Mouse (Mus musculus) forebrain, embryonic 13.5 days (tissue): Measurements from ENCODE around the gene Pde4dip. TPM values are rescaled to one million over a fixed set of nuclear protein-coding genes. Genes with fewer than 3 reads are reported as not detected.

Experiments used
- ATAC-seq: fragments of 200-750 bp; cut with Nextera tagmentation; 2 replicates; pipeline ENCODE4 v1.8.0; 2017
- H3K27ac ChIP-seq: fragments of 300-500 bp; sonication (generic); 2 replicates; pipeline ENCODE4 v1.5.1; 2015; ENCODE audit warnings: inconsistent platforms, mild to moderate bottlenecking, moderate library complexity
- H3K27me3 ChIP-seq: fragments of 300-500 bp; sonication (generic); 2 replicates; pipeline ENCODE4 v1.6.1; 2015; ENCODE audit warnings: mild to moderate bottlenecking, inconsistent platforms
- H3K36me3 ChIP-seq: fragments of 300-500 bp; sonication (generic); 2 replicates; pipeline ENCODE4 v1.6.1; 2015; ENCODE audit warnings: mild to moderate bottlenecking, inconsistent platforms; ENCODE audit not compliant: poor library complexity, severe bottlenecking
- H3K4me1 ChIP-seq: fragments of 300-500 bp; sonication (generic); 2 replicates; pipeline ENCODE4 v1.6.1; 2015; ENCODE audit warnings: inconsistent platforms
- H3K4me2 ChIP-seq: fragments of 300-500 bp; sonication (generic); 2 replicates; pipeline ENCODE4 v1.6.1; 2015; ENCODE audit warnings: inconsistent platforms, mild to moderate bottlenecking, moderate library complexity
- H3K4me3 ChIP-seq: fragments of 300-500 bp; sonication (generic); 2 replicates; pipeline ENCODE4 v1.5.1; 2015; ENCODE audit warnings: mild to moderate bottlenecking, inconsistent platforms
- H3K9ac ChIP-seq: fragments of 300-500 bp; sonication (generic); 2 replicates; pipeline ENCODE4 v1.6.1; 2015; ENCODE audit warnings: mild to moderate bottlenecking, inconsistent platforms
- H3K9me3 ChIP-seq: fragments of 300-500 bp; sonication (generic); replicated peaks from 2 replicates; pipeline ENCODE4 v1.6.1; 2016; ENCODE audit warnings: inconsistent platforms
- WGBS: fragments of 180-500 bp; shearing (Covaris S2); methylation state at CpG from one replicate; pipeline ENCODE4 v1.1.7; 2015; 5-methylcytosine and 5-hydroxymethylcytosine counted together
- polyA plus RNA-seq: library from polyadenylated mRNA; unstranded; fragments of >200 nt; fragmentation: Nextera tagmentation; extraction: Ambion mirVana; gene quantifications from 2 replicates; pipeline ENCODE4 v1.2.1, GENCODE M21; 2015

Pde4dip gene
- polyA plus RNA-seq, 1 experiment from 2014 or later: 37.3 TPM

DNA sequence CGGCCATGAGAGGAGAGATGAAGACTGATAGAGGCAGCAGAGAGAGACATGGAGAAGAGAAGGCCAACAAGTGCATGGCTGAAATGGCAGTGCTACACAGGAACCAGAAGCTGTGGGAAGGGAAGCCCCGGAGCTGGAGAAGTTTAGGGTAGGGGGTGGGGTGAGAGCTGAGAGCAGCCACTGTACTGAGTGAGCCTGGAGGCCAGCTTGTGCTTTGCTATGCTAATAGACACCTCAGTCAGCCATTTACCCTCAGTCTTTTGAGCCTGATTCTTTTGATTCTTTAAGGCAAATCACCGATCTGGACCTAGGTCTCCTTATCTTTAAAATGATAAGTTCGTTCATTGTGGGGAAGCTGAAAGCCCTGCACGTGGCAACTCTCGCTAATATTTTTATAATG lies 77.3 kb downstream of the Pde4dip start:
- Histone ChIP-seq H3K36me3 (no peaks in the 10 kb centered on the region), H3K4me2 (no peak overlapping the region), H3K9me3 (no peaks in the 10 kb centered on the region), H3K27me3 (no peaks in the 10 kb centered on the region), H3K4me3 (no peak overlapping the region), H3K4me1 (peaks cover 22% of the 10 kb centered on the region), H3K9ac (no peak overlapping the region), H3K27ac (no peak overlapping the region)
- 22% methylated on average over 6 of the region's 6 CpGs for WGBS
- ATAC-seq: peak; percentile 61; the same call in 1 of the 2 replicates

DNA sequence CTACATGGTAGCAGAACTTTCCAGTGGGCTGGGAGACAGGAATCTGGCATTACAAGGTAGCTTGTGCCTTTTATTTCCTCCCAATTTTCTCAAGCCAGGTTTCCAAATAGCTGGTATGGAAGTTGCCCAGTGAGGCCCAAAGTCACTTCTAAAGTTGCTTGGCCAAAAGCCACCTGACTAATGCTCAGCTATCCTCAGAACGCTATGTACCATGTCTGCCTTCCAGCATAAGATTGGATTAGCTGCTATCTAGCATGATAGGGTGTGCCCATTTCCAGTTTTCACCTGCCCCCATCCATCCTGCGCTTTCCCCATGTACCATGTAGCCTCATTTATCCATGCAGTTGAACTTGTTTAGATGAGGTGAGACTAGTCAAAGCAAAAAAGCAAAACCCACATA lies 78.2 kb downstream of the Pde4dip start:
- Histone ChIP-seq H3K9me3 (no peaks in the 10 kb centered on the region), H3K36me3 (no peaks in the 10 kb centered on the region), H3K4me3 (no peak overlapping the region), H3K4me1 (peaks cover 22% of the 10 kb centered on the region), H3K27me3 (no peaks in the 10 kb centered on the region), H3K27ac (no peak overlapping the region), H3K9ac (no peak overlapping the region), H3K4me2 (no peak overlapping the region)
- WGBS: 91% methylated on average over 2 of the region's 2 CpGs
- ATAC-seq: no peak

DNA sequence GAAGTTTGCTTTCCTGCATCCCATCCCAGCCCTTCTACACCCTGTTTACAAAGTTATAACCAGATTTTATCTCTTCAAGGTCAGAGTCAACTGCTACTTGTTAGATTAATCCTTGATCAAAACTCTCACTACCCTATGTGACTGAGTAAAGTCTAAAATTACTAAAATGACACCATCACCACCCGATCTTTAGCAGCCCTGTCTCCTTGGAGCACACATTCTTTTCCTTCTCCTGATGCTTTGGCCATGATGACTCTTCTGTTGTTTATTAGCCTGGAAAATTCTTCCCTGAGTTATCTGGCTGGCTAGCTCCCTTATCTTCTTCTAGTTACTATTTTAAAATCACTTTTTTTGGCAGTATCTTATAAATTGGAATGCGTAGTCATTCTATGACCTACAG lies 82.9 kb downstream of the Pde4dip start:
- ATAC-seq: no peak
- 91% methylated on average over 2 of the region's 2 CpGs for WGBS
- H3K4me1 ChIP-seq: peaks cover 7% of the 10 kb centered on the region; the same call in 1 of the 2 replicates
- no peak overlapping the region for H3K4me2 ChIP-seq
- H3K27ac ChIP-seq: no peak overlapping the region
- H3K36me3 ChIP-seq: no peaks in the 10 kb centered on the region
- H3K9ac ChIP-seq: no peak overlapping the region
- H3K27me3 ChIP-seq: no peaks in the 10 kb centered on the region
- H3K9me3 ChIP-seq: no peaks in the 10 kb centered on the region
- no peak overlapping the region for H3K4me3 ChIP-seq

DNA sequence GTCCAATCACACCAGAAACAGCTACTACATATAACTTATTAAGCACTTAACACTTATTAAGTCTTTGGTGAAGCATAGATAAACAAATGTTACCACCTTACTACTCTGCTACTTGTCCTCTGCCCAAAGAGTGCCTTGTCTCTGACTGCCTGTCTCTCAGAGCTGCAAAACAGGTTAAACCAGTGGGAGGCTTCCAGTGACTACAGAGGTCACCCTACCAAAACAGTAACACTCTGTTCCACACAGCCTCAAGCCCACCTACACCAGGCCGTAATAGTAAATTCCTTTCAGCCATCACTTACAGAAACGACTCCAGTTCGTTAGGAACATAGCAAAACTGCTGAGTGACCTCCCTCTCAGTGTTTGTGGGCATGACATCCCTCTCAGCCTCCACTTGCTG lies 84.8 kb downstream of the Pde4dip start:
- no peaks in the 10 kb centered on the region for H3K27me3 ChIP-seq
- H3K36me3 ChIP-seq: no peaks in the 10 kb centered on the region
- no peaks in the 10 kb centered on the region for H3K4me1 ChIP-seq
- no peak for ATAC-seq
- no peak overlapping the region for H3K4me2 ChIP-seq
- no peak overlapping the region for H3K27ac ChIP-seq
- WGBS: 72% methylated on average over 3 of the region's 3 CpGs
- H3K9me3 ChIP-seq: no peaks in the 10 kb centered on the region
- no peak overlapping the region for H3K9ac ChIP-seq
- no peak overlapping the region for H3K4me3 ChIP-seq

DNA sequence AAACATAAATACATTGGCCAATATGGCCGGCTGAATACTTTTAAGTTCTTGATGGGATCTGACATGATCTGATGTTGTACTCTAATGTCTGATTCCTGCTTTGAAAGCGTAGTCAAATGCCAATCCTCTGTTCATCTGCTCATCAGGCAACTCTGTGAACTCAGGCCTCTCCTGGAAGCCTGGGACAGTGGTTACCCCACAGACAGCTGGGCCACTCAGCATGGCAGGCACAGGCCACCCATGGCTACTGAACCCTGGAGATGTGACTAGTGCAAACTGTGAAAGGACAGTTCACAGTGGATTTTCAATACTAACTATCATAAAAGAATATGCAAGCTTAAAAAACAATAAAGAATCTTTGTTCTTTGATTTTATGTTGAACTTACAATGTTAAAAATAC lies 85.6 kb downstream of the Pde4dip start:
- no peaks in the 10 kb centered on the region for H3K36me3 ChIP-seq
- H3K9ac ChIP-seq: no peak overlapping the region
- H3K27ac ChIP-seq: no peak overlapping the region
- no peaks in the 10 kb centered on the region for H3K9me3 ChIP-seq
- no peak overlapping the region for H3K4me2 ChIP-seq
- H3K27me3 ChIP-seq: no peaks in the 10 kb centered on the region
- ATAC-seq: no peak
- 94% methylated on average over 2 of the region's 2 CpGs for WGBS
- H3K4me1 ChIP-seq: no peaks in the 10 kb centered on the region
- no peak overlapping the region for H3K4me3 ChIP-seq

DNA sequence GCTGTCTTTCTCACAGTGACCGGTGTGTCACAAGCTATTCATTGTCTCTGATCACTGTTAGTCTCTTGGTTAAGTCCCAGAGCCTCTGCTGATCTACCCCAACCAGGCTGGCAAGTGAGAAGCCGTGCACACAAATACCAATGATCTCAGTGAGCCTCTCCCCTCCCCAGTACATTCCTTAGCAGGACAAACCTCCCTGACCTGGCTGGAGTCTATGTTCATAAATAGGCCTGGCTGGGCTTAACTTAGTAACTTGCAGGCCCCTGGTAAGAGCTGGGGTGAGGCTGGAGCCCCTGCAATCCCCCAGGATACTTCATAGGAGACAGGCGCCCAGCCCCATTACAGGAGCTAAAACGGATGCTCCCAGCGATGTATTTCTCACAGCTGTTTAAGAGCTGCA lies 86.2 kb downstream of the Pde4dip start:
- 83% methylated on average over 5 of the region's 5 CpGs for WGBS
- H3K4me2 ChIP-seq: no peak overlapping the region
- no peak overlapping the region for H3K9ac ChIP-seq
- ATAC-seq: no peak
- no peak overlapping the region for H3K27ac ChIP-seq
- no peaks in the 10 kb centered on the region for H3K4me1 ChIP-seq
- no peaks in the 10 kb centered on the region for H3K36me3 ChIP-seq
- H3K27me3 ChIP-seq: no peaks in the 10 kb centered on the region
- no peaks in the 10 kb centered on the region for H3K9me3 ChIP-seq
- no peak overlapping the region for H3K4me3 ChIP-seq

DNA sequence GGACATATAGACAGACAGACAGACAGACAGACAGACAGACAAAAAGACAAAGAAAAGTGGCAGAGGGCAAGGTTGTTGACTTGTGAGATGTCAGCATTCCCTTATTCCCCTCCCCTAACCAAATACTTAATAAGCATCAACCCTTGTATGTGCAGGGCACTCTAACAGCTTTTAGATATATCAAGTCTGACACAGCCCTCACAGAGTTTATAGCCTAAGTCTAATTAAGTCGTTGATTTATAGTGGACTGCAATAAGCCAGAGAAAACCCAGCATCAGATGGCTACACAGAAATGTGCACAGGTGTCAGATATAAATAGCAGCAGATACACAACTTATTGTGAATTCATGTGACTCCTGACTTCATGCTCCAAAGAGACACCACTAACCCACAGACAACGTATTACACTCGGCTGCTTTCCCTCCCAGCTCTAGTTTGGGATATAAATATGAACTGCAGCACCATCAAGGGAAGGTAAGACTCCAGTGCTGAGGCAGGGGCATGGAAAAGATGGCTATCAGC lies 87.3 kb downstream of the Pde4dip start:
- WGBS: 90% methylated on average over 3 of the region's 3 CpGs
- no peak for ATAC-seq
- Histone ChIP-seq H3K27ac (no peak overlapping the region), H3K4me1 (no peaks in the 10 kb centered on the region), H3K27me3 (no peaks in the 10 kb centered on the region), H3K36me3 (no peaks in the 10 kb centered on the region), H3K4me2 (no peak overlapping the region), H3K4me3 (no peak overlapping the region), H3K9ac (no peak overlapping the region), H3K9me3 (no peaks in the 10 kb centered on the region)

DNA sequence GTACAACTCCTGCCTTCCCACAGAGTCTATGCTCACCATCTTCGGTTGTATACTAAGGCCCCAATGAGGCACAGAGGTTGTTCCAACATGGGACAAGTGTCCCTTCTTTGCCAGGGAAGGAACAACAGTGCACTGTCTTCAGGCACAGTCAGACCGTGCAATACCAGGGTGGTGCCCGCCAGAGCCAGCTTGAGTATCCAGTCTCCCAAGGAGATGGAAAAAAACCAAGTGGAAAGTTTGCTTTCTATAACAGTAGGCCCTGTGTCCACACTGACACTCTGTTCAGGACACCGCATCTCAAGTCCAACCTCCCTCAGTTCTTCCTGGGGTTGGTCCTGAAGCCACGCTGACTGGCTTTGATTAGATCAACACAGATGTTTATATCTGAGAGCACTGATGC lies 87.8 kb downstream of the Pde4dip start:
- no peaks in the 10 kb centered on the region for H3K36me3 ChIP-seq
- H3K4me1 ChIP-seq: no peaks in the 10 kb centered on the region
- no peak overlapping the region for H3K4me3 ChIP-seq
- 88% methylated on average over 5 of the region's 5 CpGs for WGBS
- no peak overlapping the region for H3K4me2 ChIP-seq
- H3K27ac ChIP-seq: no peak overlapping the region
- ATAC-seq: no peak
- H3K9me3 ChIP-seq: no peaks in the 10 kb centered on the region
- no peaks in the 10 kb centered on the region for H3K27me3 ChIP-seq
- no peak overlapping the region for H3K9ac ChIP-seq

DNA sequence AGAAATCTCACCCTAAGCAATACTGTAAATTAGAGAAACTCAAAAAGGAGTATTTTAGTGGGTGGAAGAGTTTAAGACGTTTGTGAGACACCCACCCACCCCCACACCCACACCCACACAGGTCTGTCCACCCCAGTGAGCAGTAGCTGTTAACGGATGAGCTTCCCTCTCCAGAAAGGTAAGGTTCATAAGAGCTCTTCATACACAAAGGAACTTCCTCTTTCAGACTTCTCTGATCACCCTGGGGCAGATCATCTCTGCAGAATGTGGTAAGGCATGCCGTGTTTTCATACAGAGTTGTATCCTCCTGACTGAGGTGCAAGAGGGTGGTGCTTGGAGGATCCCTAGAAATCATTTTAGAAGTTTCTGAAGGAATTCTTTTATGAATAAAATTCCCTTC lies 88.5 kb downstream of the Pde4dip start:
- Histone ChIP-seq H3K27ac (no peak overlapping the region), H3K27me3 (no peaks in the 10 kb centered on the region), H3K9me3 (no peaks in the 10 kb centered on the region), H3K36me3 (no peaks in the 10 kb centered on the region), H3K9ac (no peak overlapping the region), H3K4me2 (no peak overlapping the region), H3K4me3 (no peak overlapping the region), H3K4me1 (no peaks in the 10 kb centered on the region)
- 81% methylated on average over 3 of the region's 3 CpGs for WGBS
- no peak for ATAC-seq

DNA sequence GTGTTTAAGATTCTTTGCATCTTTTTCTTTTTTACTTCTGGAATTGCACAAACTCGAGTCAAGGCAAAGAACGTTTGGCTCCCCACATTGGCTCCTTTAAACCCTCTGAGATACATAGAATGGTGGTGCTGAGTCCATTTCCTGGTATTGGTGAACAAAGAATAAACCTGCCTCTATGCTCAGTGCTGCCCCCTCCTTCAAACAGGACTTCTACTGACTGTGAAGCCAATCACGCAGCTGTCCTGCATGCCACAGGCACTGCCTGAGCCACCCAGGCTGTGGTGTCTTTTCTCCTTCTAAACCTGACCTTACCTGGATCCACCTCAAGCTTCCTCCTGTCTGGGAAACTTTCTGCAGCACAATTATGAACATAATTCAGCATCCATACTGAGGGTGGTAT lies 89.2 kb downstream of the Pde4dip start:
- Histone ChIP-seq H3K27ac (no peak overlapping the region), H3K4me2 (no peak overlapping the region), H3K4me1 (no peaks in the 10 kb centered on the region), H3K27me3 (no peaks in the 10 kb centered on the region), H3K9ac (no peak overlapping the region), H3K4me3 (no peak overlapping the region), H3K9me3 (no peaks in the 10 kb centered on the region), H3K36me3 (no peaks in the 10 kb centered on the region)
- no peak for ATAC-seq
- 60% methylated on average over 3 of the region's 3 CpGs for WGBS

DNA sequence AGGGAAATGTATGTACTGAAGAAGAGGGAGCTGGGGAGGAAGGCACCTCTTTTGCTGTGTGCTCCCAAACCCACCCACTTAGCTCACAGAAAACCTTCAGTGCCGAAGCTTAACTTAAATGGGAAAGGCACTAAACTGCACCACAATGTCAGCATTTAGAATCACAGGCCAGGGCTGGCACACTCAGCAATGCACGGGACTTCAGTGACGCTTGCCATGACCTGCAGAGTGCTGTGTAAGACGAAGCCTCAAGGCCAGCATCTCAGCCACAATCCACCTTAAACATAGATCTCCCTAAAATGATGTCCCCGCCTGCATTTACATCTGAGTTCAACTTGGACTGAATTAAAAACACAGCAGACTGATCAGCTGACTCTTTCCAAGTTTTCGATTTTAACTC lies 91.1 kb downstream of the Pde4dip start:
- 80% methylated on average over 6 of the region's 6 CpGs for WGBS
- no peaks in the 10 kb centered on the region for H3K27me3 ChIP-seq
- H3K4me1 ChIP-seq: no peaks in the 10 kb centered on the region
- H3K4me2 ChIP-seq: no peak overlapping the region
- H3K9me3 ChIP-seq: no peaks in the 10 kb centered on the region
- H3K36me3 ChIP-seq: no peaks in the 10 kb centered on the region
- H3K4me3 ChIP-seq: no peak overlapping the region
- no peak for ATAC-seq
- H3K9ac ChIP-seq: no peak overlapping the region
- H3K27ac ChIP-seq: no peak overlapping the region

DNA sequence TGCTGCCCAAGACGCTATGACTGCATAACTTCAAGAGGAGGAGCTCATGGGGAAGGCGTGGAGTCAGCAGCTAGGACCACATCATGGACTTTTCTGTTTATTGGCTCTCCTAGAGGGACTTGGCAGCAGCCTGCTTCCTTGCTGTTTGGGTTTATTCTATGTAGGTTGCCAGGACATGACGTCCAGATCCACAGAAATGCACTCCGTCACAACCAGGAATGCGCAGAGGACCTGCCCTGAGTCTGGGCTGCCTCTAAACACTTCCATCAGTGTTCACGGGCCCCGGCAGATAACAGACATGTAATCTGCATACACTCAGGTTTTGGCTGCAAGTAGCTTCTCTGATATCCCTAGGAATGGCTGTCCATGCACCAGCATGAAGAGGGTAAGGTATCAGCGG lies 94.5 kb downstream of the Pde4dip start:
- no peak overlapping the region for H3K9ac ChIP-seq
- H3K27me3 ChIP-seq: no peaks in the 10 kb centered on the region
- H3K4me3 ChIP-seq: no peak overlapping the region
- no peaks in the 10 kb centered on the region for H3K4me1 ChIP-seq
- H3K9me3 ChIP-seq: no peaks in the 10 kb centered on the region
- H3K4me2 ChIP-seq: no peak overlapping the region
- no peaks in the 10 kb centered on the region for H3K36me3 ChIP-seq
- no peak for ATAC-seq
- H3K27ac ChIP-seq: no peak overlapping the region
- WGBS: 86% methylated on average over 8 of the region's 8 CpGs

DNA sequence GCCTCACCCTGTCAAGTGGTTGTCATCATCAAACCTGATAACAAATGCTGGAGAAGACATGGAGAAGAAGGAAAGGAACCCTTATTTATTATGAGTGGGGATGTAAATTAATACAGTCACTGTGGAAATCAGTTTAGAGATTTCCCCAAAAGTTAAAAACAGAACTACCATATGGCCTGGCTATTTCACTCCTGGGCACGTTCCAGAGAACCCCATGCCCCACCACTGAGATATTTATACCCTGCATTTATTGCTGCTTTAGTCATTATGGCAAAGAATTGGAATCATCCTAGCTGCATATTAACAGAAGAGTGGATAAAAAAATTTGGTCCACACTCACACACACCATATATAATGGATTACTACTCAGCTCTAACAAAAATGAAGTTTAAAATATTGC lies 98.4 kb downstream of the Pde4dip start:
- WGBS: 69% methylated on average over 1 of the region's 1 CpGs
- Histone ChIP-seq H3K27ac (no peak overlapping the region), H3K4me3 (no peak overlapping the region), H3K27me3 (no peaks in the 10 kb centered on the region), H3K4me2 (no peak overlapping the region), H3K9me3 (no peaks in the 10 kb centered on the region), H3K9ac (no peak overlapping the region), H3K36me3 (no peaks in the 10 kb centered on the region), H3K4me1 (no peaks in the 10 kb centered on the region)
- no peak for ATAC-seq
